Mouse (Mus musculus) hindbrain, postnatal 0 days (tissue): ENCODE measurements around the gene Zfp821. TPM values are rescaled to one million over a fixed set of nuclear protein-coding genes. Genes with fewer than 3 reads are reported as not detected.

Source experiments
- ATAC-seq: fragments of 200-750 bp; cut with Nextera tagmentation; 2 replicates; pipeline ENCODE4 v1.8.0; 2017; ENCODE audit warnings: mild to moderate bottlenecking, moderate TSS enrichment, moderate library complexity
- DNase-seq: peaks from one replicate; pipeline ENCODE4 v3.0.0-alpha.2; 2015; ENCODE audit warnings: low spot score
- H3K27ac ChIP-seq: fragments of 300-500 bp; sonication (generic); 2 replicates; pipeline ENCODE4 v1.5.1; 2014; ENCODE audit warnings: mild to moderate bottlenecking
- H3K27me3 ChIP-seq: fragments of 300-500 bp; sonication (generic); 2 replicates; pipeline ENCODE4 v1.6.1; 2014; ENCODE audit warnings: low read length, mixed read lengths; ENCODE audit not compliant: insufficient read depth
- H3K36me3 ChIP-seq: fragments of 300-500 bp; sonication (generic); 2 replicates; pipeline ENCODE4 v1.6.1; 2014; ENCODE audit warnings: low read length, mixed read lengths; ENCODE audit not compliant: insufficient read depth
- H3K4me1 ChIP-seq: fragments of 300-500 bp; sonication (generic); 2 replicates; pipeline ENCODE4 v1.6.1; 2014; ENCODE audit warnings: antibody characterized with exemption, low read length, mixed read lengths; ENCODE audit not compliant: insufficient read depth
- H3K4me2 ChIP-seq: fragments of 300-500 bp; sonication (generic); 2 replicates; pipeline ENCODE4 v1.6.1; 2014; ENCODE audit warnings: low read depth, mild to moderate bottlenecking, low read length, moderate library complexity, mixed read lengths
- H3K4me3 ChIP-seq: fragments of 300-500 bp; sonication (generic); 2 replicates; pipeline ENCODE4 v1.5.1; 2014; ENCODE audit warnings: low read length
- H3K9ac ChIP-seq: fragments of 300-500 bp; sonication (generic); replicated peaks from 2 replicates; pipeline ENCODE4 v1.6.1; 2014; ENCODE audit warnings: mild to moderate bottlenecking, low read length, moderate library complexity, mixed read lengths
- H3K9me3 ChIP-seq: fragments of 300-500 bp; sonication (generic); 2 replicates; pipeline ENCODE4 v1.6.1; 2016; ENCODE audit warnings: low read length, mixed read lengths
- CTCF ChIP-seq: IDR thresholded peaks from 2 replicates; pipeline ENCODE4 v1.5.1; 2016; ENCODE audit warnings: antibody characterized with exemption, control low read depth, low read depth
- WGBS: fragments of 180-500 bp; shearing (Covaris S2); extraction: QIAGEN DNeasy Blood & Tissue Kit; methylation state at CpG from one replicate; pipeline ENCODE4 v1.1.7; 2014; 5-methylcytosine and 5-hydroxymethylcytosine counted together
- polyA plus RNA-seq: library from polyadenylated mRNA; unstranded; fragments of >200 nt; fragmentation: Nextera tagmentation; extraction: Ambion mirVana; gene quantifications from 2 replicates; pipeline ENCODE4 v1.2.1, GENCODE M21; 2015
- total RNA-seq: library from RNA; depleted of rRNA; stranded (reverse); fragments of >200 nt; gene quantifications from 2 replicates; pipeline ENCODE4 v1.2.3, GENCODE M21; 2014; rRNA removed

The Zfp821 gene
- total and polyA plus RNA-seq, 2 experiments from 2014 or later, result 50.3 to 56.2 TPM

GRCm38 (mm10) chr8:109766081-109766480, 60.7 kb downstream of the Zfp821 start:
- no peak overlapping the region for H3K4me3 ChIP-seq
- H3K27ac ChIP-seq, result no peak overlapping the region
- DNase-seq (no peak), ATAC-seq (no peak)
- H3K4me2 ChIP-seq, result no peak overlapping the region
- no peak overlapping the region for H3K9ac ChIP-seq
- TF ChIP-seq CTCF, result no peak
- 0 out of 2 replicates have a peak, but pooled peaks cover 2% of the 10 kb centered on the region for H3K9me3 ChIP-seq
- H3K36me3 ChIP-seq, result no peaks in the 10 kb centered on the region
- H3K4me1 ChIP-seq, result no peaks in the 10 kb centered on the region
- WGBS, result 80% methylated on average over 7 of the region's 7 CpGs
- H3K27me3 ChIP-seq, result no peaks in the 10 kb centered on the region

GRCm38 (mm10) chr8:109773154-109773553, 67.8 kb downstream of the Zfp821 start:
- H3K9ac ChIP-seq, result no peak overlapping the region
- no peak for TF ChIP-seq CTCF
- no peak overlapping the region for H3K27ac ChIP-seq
- H3K36me3 ChIP-seq, result no peaks in the 10 kb centered on the region
- H3K4me1 ChIP-seq, result no peaks in the 10 kb centered on the region
- H3K27me3 ChIP-seq, result no peaks in the 10 kb centered on the region
- ATAC-seq (no peak), DNase-seq (no peak)
- no peak overlapping the region for H3K4me2 ChIP-seq
- no peaks in the 10 kb centered on the region for H3K9me3 ChIP-seq
- WGBS, result 49% methylated on average over 3 of the region's 3 CpGs
- H3K4me3 ChIP-seq, result no peak overlapping the region

Other genes starting within 250 kb of the Zfp821 start
- gene Pmfbp1, start 211.5 kb upstream of the Zfp821 start, total RNA-seq, result 2.0 and 2.9 TPM in 2 replicates
- gene Pmfbp1, start 211.5 kb upstream of the Zfp821 start, polyA plus RNA-seq, result 1.2 and 1.3 TPM in 2 replicates
- gene Dhx38, start 139.7 kb upstream of the Zfp821 start, total RNA-seq, result 20.5 and 24.2 TPM in 2 replicates
- 11.9 and 13.7 TPM in 2 replicates for gene Dhx38, start 139.7 kb upstream of the Zfp821 start, polyA plus RNA-seq
- 11.5 and 14.0 TPM in 2 replicates for gene Txnl4b, start 139.7 kb upstream of the Zfp821 start, total RNA-seq
- gene Txnl4b, start 139.7 kb upstream of the Zfp821 start, polyA plus RNA-seq, result 32.9 and 35.5 TPM in 2 replicates
- gene Hp, start 126.4 kb upstream of the Zfp821 start, total RNA-seq, result 4.1 TPM in 1 of 2 replicates, not detected in the other
- 0.26 and 0.41 TPM in 2 replicates for gene Hp, start 126.4 kb upstream of the Zfp821 start, polyA plus RNA-seq
- 25.9 and 48.2 TPM in 2 replicates for gene Dhodh, start 96.9 kb upstream of the Zfp821 start, total RNA-seq
- 22.3 and 26.8 TPM in 2 replicates for gene Dhodh, start 96.9 kb upstream of the Zfp821 start, polyA plus RNA-seq
- gene Pkd1l3, start 91.0 kb upstream of the Zfp821 start, total RNA-seq, result 0.16 TPM in 1 of 2 replicates, not detected in the other
- gene Pkd1l3, start 91.0 kb upstream of the Zfp821 start, polyA plus RNA-seq, result 0.05 and 0.28 TPM in 2 replicates
- gene Ist1, start 12.3 kb upstream of the Zfp821 start, total RNA-seq, result 88.8 and 98.4 TPM in 2 replicates
- gene Ist1, start 12.3 kb upstream of the Zfp821 start, polyA plus RNA-seq, result 99.4 and 103 TPM in 2 replicates
- 21.5 and 22.4 TPM in 2 replicates for gene Atxn1l, start 32.2 kb downstream of the Zfp821 start, total RNA-seq
- 2.7 and 3.9 TPM in 2 replicates for gene Atxn1l, start 32.2 kb downstream of the Zfp821 start, polyA plus RNA-seq
- gene Ap1g1, start 73.0 kb downstream of the Zfp821 start, total RNA-seq, result 64.7 and 67.9 TPM in 2 replicates
- 31.3 and 34.0 TPM in 2 replicates for gene Ap1g1, start 73.0 kb downstream of the Zfp821 start, polyA plus RNA-seq
- 10.4 and 11.2 TPM in 2 replicates for gene Phlpp2, start 163.0 kb downstream of the Zfp821 start, total RNA-seq
- 3.8 and 4.3 TPM in 2 replicates for gene Phlpp2, start 163.0 kb downstream of the Zfp821 start, polyA plus RNA-seq